Mouse (Mus musculus): ENCODE measurements around the gene Tiam2. TPM values are rescaled to one million over a fixed set of nuclear protein-coding genes. Genes with fewer than 3 reads are reported as not detected.

The Tiam2 gene
- polyA plus RNA-seq, 1 experiment from 2014 or later = 0.56 TPM

- Histone ChIP-seq H3K27ac (ENCODE audit: low read depth) (no peak overlapping the region), H3K4me2 (ENCODE audit: low read depth, low read length) (no peak overlapping the region), H3K9me3 (ENCODE audit: low read length) (no peaks in the 10 kb centered on the region), H3K4me3 (ENCODE audit: low read depth, low read length) (no peak overlapping the region), H3K27me3 (ENCODE audit: insufficient read depth, low read length) (no peaks in the 10 kb centered on the region), H3K4me1 (ENCODE audit: insufficient read depth) (no peaks in the 10 kb centered on the region), H3K36me3 (replicated peaks; ENCODE audit: insufficient read depth, low read length) (no peaks in the 10 kb centered on the region), H3K9ac (replicated peaks) (no peak overlapping the region)
- TF ChIP-seq CTCF (IDR thresholded peaks at IDR 0.05; ENCODE audit: low read depth) (no peak), EP300 (IDR thresholded peaks at IDR 0.05; ENCODE audit: low read depth) (no peak)
- DNase-seq (no peak), ATAC-seq (no peak)
- 52% methylated on average over 2 of the region's 2 CpGs for WGBS (ENCODE audit: insufficient replicate concordance)
Measured at GRCm38 (mm10) chr17:3410307-3410706, 83.9 kb downstream of the Tiam2 start.

DNA sequence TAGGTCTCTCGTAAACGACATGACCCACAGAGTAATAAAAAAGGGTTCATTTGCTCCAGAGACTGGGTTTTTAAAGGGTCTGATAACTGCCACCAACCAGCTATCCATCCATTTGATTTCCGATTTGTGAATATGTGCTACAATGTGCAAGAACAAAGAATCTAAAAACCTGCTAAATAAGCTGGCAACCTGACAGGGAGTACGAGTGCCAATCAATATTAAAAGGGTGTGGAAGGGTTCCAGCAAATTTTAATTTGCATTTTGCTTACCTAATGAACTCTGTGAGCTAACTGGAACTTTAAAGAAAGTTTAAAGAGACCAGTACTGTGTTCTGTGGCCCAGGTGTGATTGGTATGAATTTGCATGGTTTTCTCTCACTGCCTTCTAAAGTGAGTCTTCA is 86.4 kb downstream of the Tiam2 start:
- Histone ChIP-seq H3K4me2 (ENCODE audit: low read depth, low read length) (no peak overlapping the region), H3K9me3 (ENCODE audit: low read length) (no peaks in the 10 kb centered on the region), H3K4me3 (ENCODE audit: low read depth, low read length) (no peak overlapping the region), H3K27ac (ENCODE audit: low read depth) (no peak overlapping the region), H3K9ac (replicated peaks) (no peak overlapping the region), H3K27me3 (ENCODE audit: insufficient read depth, low read length) (no peaks in the 10 kb centered on the region), H3K36me3 (replicated peaks; ENCODE audit: insufficient read depth, low read length) (no peaks in the 10 kb centered on the region), H3K4me1 (ENCODE audit: insufficient read depth) (no peaks in the 10 kb centered on the region)
- no peak for DNase-seq
- no peak for ATAC-seq
- TF ChIP-seq EP300 (IDR thresholded peaks at IDR 0.05; ENCODE audit: low read depth) = no peak
- TF ChIP-seq CTCF (IDR thresholded peaks at IDR 0.05; ENCODE audit: low read depth) = no peak
- WGBS (ENCODE audit: insufficient replicate concordance) = 72% methylated on average over 4 of the region's 4 CpGs

- 72% methylated on average over 3 of the region's 3 CpGs for WGBS (ENCODE audit: insufficient replicate concordance)
- ATAC-seq = no peak
- H3K27ac ChIP-seq (ENCODE audit: low read depth) = no peak overlapping the region
- H3K27me3 ChIP-seq (ENCODE audit: insufficient read depth, low read length) = no peaks in the 10 kb centered on the region
- no peak for DNase-seq
- no peak overlapping the region for H3K4me3 ChIP-seq (ENCODE audit: low read depth, low read length)
- no peaks in the 10 kb centered on the region for H3K36me3 ChIP-seq (replicated peaks; ENCODE audit: insufficient read depth, low read length)
- no peak for TF ChIP-seq EP300 (IDR thresholded peaks at IDR 0.05; ENCODE audit: low read depth)
- no peak for TF ChIP-seq CTCF (IDR thresholded peaks at IDR 0.05; ENCODE audit: low read depth)
- H3K4me2 ChIP-seq (ENCODE audit: low read depth, low read length) = no peak overlapping the region
- H3K9me3 ChIP-seq (ENCODE audit: low read length) = no peaks in the 10 kb centered on the region
- H3K9ac ChIP-seq (replicated peaks) = no peak overlapping the region
- H3K4me1 ChIP-seq (ENCODE audit: insufficient read depth) = no peaks in the 10 kb centered on the region
Measured at GRCm38 (mm10) chr17:3415580-3415979, 89.2 kb downstream of the Tiam2 start.

DNA sequence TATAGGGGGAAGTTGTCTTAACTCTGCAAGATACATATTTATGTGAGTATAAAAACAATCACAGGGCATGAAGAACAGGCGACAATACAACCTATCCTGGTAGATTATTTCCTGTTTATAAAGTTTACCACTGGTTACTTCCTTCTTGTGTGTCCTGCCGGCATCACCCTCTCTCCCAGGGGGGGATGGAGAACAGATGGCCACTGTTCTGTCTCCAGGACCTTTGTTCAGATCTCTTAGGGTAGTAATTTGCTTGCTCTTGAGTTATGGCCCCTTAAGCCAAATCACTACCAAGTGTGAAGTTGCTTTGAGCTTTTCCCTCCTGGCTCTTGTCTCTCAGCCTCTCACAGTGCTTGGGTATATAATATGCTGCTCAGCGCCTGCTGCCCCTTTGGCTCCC is 90.0 kb downstream of the Tiam2 start:
- Histone ChIP-seq H3K36me3 (replicated peaks; ENCODE audit: insufficient read depth, low read length) (no peaks in the 10 kb centered on the region), H3K27me3 (ENCODE audit: insufficient read depth, low read length) (no peaks in the 10 kb centered on the region), H3K9ac (replicated peaks) (no peak overlapping the region), H3K4me2 (ENCODE audit: low read depth, low read length) (no peak overlapping the region), H3K27ac (ENCODE audit: low read depth) (no peak overlapping the region), H3K4me3 (ENCODE audit: low read depth, low read length) (no peak overlapping the region), H3K9me3 (ENCODE audit: low read length) (no peaks in the 10 kb centered on the region), H3K4me1 (ENCODE audit: insufficient read depth) (no peaks in the 10 kb centered on the region)
- no peak for DNase-seq
- TF ChIP-seq CTCF (IDR thresholded peaks at IDR 0.05; ENCODE audit: low read depth) (no peak), EP300 (IDR thresholded peaks at IDR 0.05; ENCODE audit: low read depth) (no peak)
- no peak for ATAC-seq
- WGBS (ENCODE audit: insufficient replicate concordance) = 51% methylated on average over 3 of the region's 3 CpGs

GRCm38 (mm10) chr17:3419368-3419928 is 93.1 kb downstream of the Tiam2 start:
- Histone ChIP-seq H3K4me3 (ENCODE audit: low read depth, low read length) (no peak overlapping the region), H3K27ac (ENCODE audit: low read depth) (no peak overlapping the region), H3K9ac (replicated peaks) (no peak overlapping the region), H3K27me3 (ENCODE audit: insufficient read depth, low read length) (no peaks in the 10 kb centered on the region), H3K4me2 (ENCODE audit: low read depth, low read length) (no peak overlapping the region), H3K36me3 (replicated peaks; ENCODE audit: insufficient read depth, low read length) (no peaks in the 10 kb centered on the region), H3K9me3 (ENCODE audit: low read length) (no peaks in the 10 kb centered on the region), H3K4me1 (ENCODE audit: insufficient read depth) (no peaks in the 10 kb centered on the region)
- TF ChIP-seq EP300 (IDR thresholded peaks at IDR 0.05; ENCODE audit: low read depth) (no peak), CTCF (IDR thresholded peaks at IDR 0.05; ENCODE audit: low read depth) (no peak)
- ATAC-seq (no peak), DNase-seq (no peak)
- 66% methylated on average over 10 of the region's 10 CpGs for WGBS (ENCODE audit: insufficient replicate concordance)

GRCm38 (mm10) chr17:3420148-3420547 is 93.8 kb downstream of the Tiam2 start:
- Histone ChIP-seq H3K27ac (ENCODE audit: low read depth) (no peak overlapping the region), H3K4me2 (ENCODE audit: low read depth, low read length) (no peak overlapping the region), H3K4me1 (ENCODE audit: insufficient read depth) (no peaks in the 10 kb centered on the region), H3K36me3 (replicated peaks; ENCODE audit: insufficient read depth, low read length) (no peaks in the 10 kb centered on the region), H3K4me3 (ENCODE audit: low read depth, low read length) (no peak overlapping the region), H3K9ac (replicated peaks) (no peak overlapping the region), H3K27me3 (ENCODE audit: insufficient read depth, low read length) (no peaks in the 10 kb centered on the region), H3K9me3 (ENCODE audit: low read length) (no peaks in the 10 kb centered on the region)
- WGBS (ENCODE audit: insufficient replicate concordance) = 78% methylated on average over 4 of the region's 4 CpGs
- ATAC-seq (no peak), DNase-seq (no peak)
- no peak for TF ChIP-seq CTCF (IDR thresholded peaks at IDR 0.05; ENCODE audit: low read depth)
- TF ChIP-seq EP300 (IDR thresholded peaks at IDR 0.05; ENCODE audit: low read depth) = no peak

- Histone ChIP-seq H3K4me3 (ENCODE audit: low read depth, low read length) (no peak overlapping the region), H3K9me3 (ENCODE audit: low read length) (no peaks in the 10 kb centered on the region), H3K27me3 (ENCODE audit: insufficient read depth, low read length) (no peaks in the 10 kb centered on the region), H3K36me3 (replicated peaks; ENCODE audit: insufficient read depth, low read length) (no peaks in the 10 kb centered on the region), H3K4me2 (ENCODE audit: low read depth, low read length) (no peak overlapping the region), H3K4me1 (ENCODE audit: insufficient read depth) (no peaks in the 10 kb centered on the region), H3K27ac (ENCODE audit: low read depth) (no peak overlapping the region), H3K9ac (replicated peaks) (no peak overlapping the region)
- ATAC-seq (no peak), DNase-seq (no peak)
- WGBS (ENCODE audit: insufficient replicate concordance) = 65% methylated on average over 2 of the region's 2 CpGs
- TF ChIP-seq EP300 (IDR thresholded peaks at IDR 0.05; ENCODE audit: low read depth) = no peak
- no peak for TF ChIP-seq CTCF (IDR thresholded peaks at IDR 0.05; ENCODE audit: low read depth)
Measured at GRCm38 (mm10) chr17:3423416-3423815, 97.0 kb downstream of the Tiam2 start.

Measured in liver, postnatal 0 days (tissue).